17 mouse cellular contexts compared by ENCODE assay signal in genomic region chr4:106185745-106186501, GRCm38 (mm10).
DNase-seq lines count a peak whose midpoint lies in the region; ATAC-seq lines count a peak whose summit lies in the region.
"Had no signal": no experiment of that assay in that cellular context is flagged by ENCODE, and none has a peak within 500 bp of the region (broad histone marks: within the 10 kb centered on the region; RNA-seq: fewer than 3 reads in every experiment).

No protein-coding gene starts in this region.

- H3K9ac ChIP-seq in embryonic facial prominence, embryonic 14.5 days (ENCODE audit: low read depth, low read length): no peak overlapping the region
- no peak overlapping the region for H3K9ac ChIP-seq in forebrain, embryonic 15.5 days (replicated peaks)
- H3K9ac ChIP-seq in midbrain, embryonic 16.5 days (ENCODE audit: low read depth, low read length): no peak overlapping the region
- H3K9ac ChIP-seq: liver, embryonic 14.5 days; neural tube, embryonic 12.5 days had no signal

- no peak for DNase-seq in frontal cortex, postnatal 25 days (ENCODE audit: low spot score in 2 of 2)
- peak; percentile 55 for DNase-seq in NIH3T3 (ENCODE audit: low read depth)
- peak; percentile 64 for DNase-seq in embryonic facial prominence, embryonic 14.5 days (ENCODE audit: low spot score)
- peak; percentile 41 to 77 for DNase-seq in gastrocnemius, postnatal 4 days (ENCODE audit: low spot score in 2 of 2)
- DNase-seq in yolk sac, embryonic 10.5 days (ENCODE audit: low spot score): no peak
- DNase-seq: cerebellum, postnatal 14 days; kidney, adult 11 months; kidney, postnatal 4 days; midbrain, embryonic 14.5 days; retina, postnatal 1 day; thymus, postnatal 36 days had no signal

- H3K9me3 ChIP-seq in embryonic facial prominence, embryonic 14.5 days (ENCODE audit: control insufficient read depth, low read length): no peaks in the 10 kb centered on the region
- no peaks in the 10 kb centered on the region for H3K9me3 ChIP-seq in forebrain, embryonic 15.5 days
- H3K9me3 ChIP-seq in midbrain, embryonic 16.5 days (replicated peaks; ENCODE audit: control insufficient read depth, low read length, poor library complexity, severe bottlenecking): no peaks in the 10 kb centered on the region
- H3K9me3 ChIP-seq: neural tube, embryonic 12.5 days had no signal

- H3K4me2 ChIP-seq in embryonic facial prominence, embryonic 14.5 days (ENCODE audit: low read depth, low read length): no peak overlapping the region
- H3K4me2 ChIP-seq in forebrain, embryonic 15.5 days (replicated peaks): no peak overlapping the region
- no peak overlapping the region for H3K4me2 ChIP-seq in midbrain, embryonic 16.5 days (ENCODE audit: low read length)
- H3K4me2 ChIP-seq: neural tube, embryonic 12.5 days had no signal

- no peaks in the 10 kb centered on the region for H3K27me3 ChIP-seq in embryonic facial prominence, embryonic 14.5 days (replicated peaks; ENCODE audit: control insufficient read depth, insufficient read depth, low read length)
- H3K27me3 ChIP-seq in forebrain, embryonic 15.5 days: no peaks in the 10 kb centered on the region
- no peaks in the 10 kb centered on the region for H3K27me3 ChIP-seq in midbrain, embryonic 16.5 days (ENCODE audit: control insufficient read depth, insufficient read depth, low read depth, low read length)
- H3K27me3 ChIP-seq: neural tube, embryonic 12.5 days had no signal

- peak overlapping the region; percentile 24; the same call in 1 of the 2 replicates for H3K27ac ChIP-seq in embryonic facial prominence, embryonic 14.5 days (replicated peaks; ENCODE audit: low read depth, low read length)
- H3K27ac ChIP-seq in forebrain, embryonic 15.5 days (replicated peaks): no peak overlapping the region
- no peak overlapping the region for H3K27ac ChIP-seq in midbrain, embryonic 16.5 days (ENCODE audit: low read length)
- H3K27ac ChIP-seq: liver, embryonic 14.5 days; neural tube, embryonic 12.5 days had no signal

- no peaks in the 10 kb centered on the region for H3K36me3 ChIP-seq in embryonic facial prominence, embryonic 14.5 days (ENCODE audit: control insufficient read depth, insufficient read depth, low read length)
- H3K36me3 ChIP-seq in forebrain, embryonic 15.5 days: no peaks in the 10 kb centered on the region
- no peaks in the 10 kb centered on the region for H3K36me3 ChIP-seq in midbrain, embryonic 16.5 days (ENCODE audit: control insufficient read depth, insufficient read depth, low read length)
- H3K36me3 ChIP-seq: G1E; neural tube, embryonic 12.5 days had no signal

- ATAC-seq in frontal cortex, adult (ENCODE audit: low TSS enrichment): 0 out of 2 replicates have a peak, but pooled peaks have one; percentile 31
- peak; percentile 67 for ATAC-seq in embryonic facial prominence, embryonic 14.5 days (ENCODE audit: low read depth)
- no peak for ATAC-seq in forebrain, embryonic 15.5 days (replicated peaks)
- ATAC-seq in midbrain, embryonic 16.5 days: no peak

- WGBS in embryonic facial prominence, embryonic 14.5 days: 56% methylated on average over 13 of the region's 13 CpGs
- WGBS in forebrain, embryonic 15.5 days: 90% methylated on average over 13 of the region's 13 CpGs
- WGBS in midbrain, embryonic 16.5 days: 88% methylated on average over 13 of the region's 13 CpGs

- H3K4me3 ChIP-seq in embryonic facial prominence, embryonic 14.5 days (ENCODE audit: low read depth, low read length): no peak overlapping the region
- no peak overlapping the region for H3K4me3 ChIP-seq in forebrain, embryonic 15.5 days
- no peak overlapping the region for H3K4me3 ChIP-seq in midbrain, embryonic 16.5 days (ENCODE audit: low read depth, low read length)
- H3K4me3 ChIP-seq: neural tube, embryonic 12.5 days had no signal

- H3K4me1 ChIP-seq in embryonic facial prominence, embryonic 14.5 days (ENCODE audit: control insufficient read depth, insufficient read depth, low read length): peaks cover 10% of the 10 kb centered on the region; the same call in 1 of the 2 replicates
- H3K4me1 ChIP-seq in forebrain, embryonic 15.5 days: 0 out of 2 replicates have a peak, but pooled peaks cover 3% of the 10 kb centered on the region
- no peaks in the 10 kb centered on the region for H3K4me1 ChIP-seq in midbrain, embryonic 16.5 days (ENCODE audit: control insufficient read depth, insufficient read depth, low read length)
- H3K4me1 ChIP-seq: neural tube, embryonic 12.5 days had no signal

Comparison
In these comparisons a context has a peak if more than half of its experiments do, and no peak if none do; other contexts are left out.
1. ATAC-seq: peak in frontal cortex, adult (single experiment) and embryonic facial prominence, embryonic 14.5 days (single experiment); none in forebrain, embryonic 15.5 days (single experiment) and midbrain, embryonic 16.5 days (single experiment).
2. DNase-seq: peak in NIH3T3 (single experiment), embryonic facial prominence, embryonic 14.5 days (single experiment) and gastrocnemius, postnatal 4 days (2 of 2); none in frontal cortex, postnatal 25 days (0 of 2) and yolk sac, embryonic 10.5 days (single experiment).